Mouse (Mus musculus) cerebellum, postnatal 10 days (tissue): ENCODE measurements at regions not wholly inside any gene's neighbourhood (a gene's known extent, or its start where the extent isn't known, plus 50 kb on each side); places are given as distances from the start of the nearest gene placed in this dataset.

ENCODE experiments used
- DNase-seq, 2 experiments: peaks; one replicate each; pipeline ENCODE4 v3.0.0; 2021; ENCODE audit warnings: mixed read lengths in 2 of 2

DNA sequence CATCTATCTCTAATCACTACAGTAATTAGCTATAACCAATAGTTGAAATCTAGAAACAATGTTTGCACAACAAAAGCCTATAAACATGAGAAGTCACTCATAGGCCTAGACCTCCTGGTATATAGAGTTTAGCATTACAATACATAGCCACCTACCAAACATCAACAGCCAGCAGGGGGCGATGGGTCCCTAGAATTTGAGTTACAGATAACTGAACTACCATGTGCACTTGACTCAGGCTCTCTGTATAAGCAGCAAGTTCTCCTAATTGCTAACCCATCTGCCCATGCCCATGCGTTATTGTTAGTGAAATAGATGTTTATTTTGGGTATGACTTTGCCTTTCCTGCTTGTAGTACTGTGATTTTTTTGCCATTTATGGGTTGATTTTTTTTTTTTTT, 106.9 kb upstream of the Tgif2lx2 start:
- peak; percentile 1 to 8 for DNase-seq

DNA sequence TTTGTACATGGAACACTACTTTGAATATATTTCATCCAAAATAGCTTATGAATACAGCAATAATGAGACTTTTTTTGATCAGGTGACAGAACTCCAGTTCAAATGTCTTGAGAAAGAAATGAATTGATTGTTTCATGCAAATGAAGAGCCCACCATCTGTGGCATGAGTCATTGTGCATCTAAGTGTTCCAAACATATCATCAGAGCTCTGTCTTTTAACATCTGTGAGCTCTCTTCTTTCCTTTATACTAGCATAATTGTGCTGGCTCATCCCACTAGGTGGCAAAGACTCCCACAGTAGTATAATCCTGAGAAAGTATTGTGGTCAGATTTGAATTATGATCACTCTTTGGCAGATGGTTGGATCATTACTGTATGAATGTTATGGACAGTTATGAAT, 70.1 kb upstream of the Tgif2lx2 start:
- no peak for DNase-seq
